Mouse (Mus musculus): ENCODE results near the gene Tnik. TPM values are rescaled to one million over a fixed set of nuclear protein-coding genes. Genes with fewer than 3 reads are reported as not detected.

Gene Tnik
- polyA plus RNA-seq, 1 experiment = not detected

DNA sequence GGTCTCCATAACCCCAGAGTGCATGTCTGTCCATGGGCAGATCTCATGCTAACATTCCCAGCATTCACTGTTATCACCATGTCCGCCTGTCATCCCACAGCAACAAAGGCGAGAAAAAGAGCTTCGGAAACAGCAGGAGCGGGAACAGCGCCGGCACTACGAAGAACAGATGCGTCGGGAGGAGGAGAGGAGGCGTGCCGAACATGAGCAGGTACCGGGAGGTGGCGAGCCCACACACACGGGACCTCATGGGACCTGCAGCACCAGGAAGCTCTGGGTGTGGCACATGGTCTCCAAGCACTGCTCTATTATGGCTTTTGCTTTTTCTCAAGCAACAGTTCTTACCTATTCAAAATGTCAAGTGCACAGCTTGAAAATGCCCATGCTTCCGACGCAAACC is 330.9 kb downstream of the Tnik start:
- H3K4me3 ChIP-seq (replicated peaks) = no peak overlapping the region
- no peaks in the 10 kb centered on the region for H3K36me3 ChIP-seq (ENCODE audit: control insufficient read depth)
- H3K9me3 ChIP-seq (ENCODE audit: control insufficient read depth, low read length) = no peaks in the 10 kb centered on the region
- no peaks in the 10 kb centered on the region for H3K27me3 ChIP-seq (ENCODE audit: control insufficient read depth)
- H3K4me1 ChIP-seq (ENCODE audit: control insufficient read depth) = no peaks in the 10 kb centered on the region
- TF ChIP-seq TAL1 (IDR thresholded peaks at IDR 0.05; ENCODE audit: low read length) (no peak), GATA1 (IDR thresholded peaks at IDR 0.05; ENCODE audit: low read length) (no peak)

GRCm38 (mm10) chr3:28599476-28599875 is 336.5 kb downstream of the Tnik start:
- Histone ChIP-seq H3K4me1 (ENCODE audit: control insufficient read depth) (no peaks in the 10 kb centered on the region), H3K9me3 (ENCODE audit: control insufficient read depth, low read length) (no peaks in the 10 kb centered on the region), H3K36me3 (ENCODE audit: control insufficient read depth) (no peaks in the 10 kb centered on the region), H3K27me3 (ENCODE audit: control insufficient read depth) (no peaks in the 10 kb centered on the region), H3K4me3 (replicated peaks) (no peak overlapping the region)
- TF ChIP-seq TAL1 (IDR thresholded peaks at IDR 0.05; ENCODE audit: low read length) = no peak
- TF ChIP-seq GATA1 (IDR thresholded peaks at IDR 0.05; ENCODE audit: low read length) = no peak

GRCm38 (mm10) chr3:28606741-28607140 is 343.7 kb downstream of the Tnik start:
- H3K4me1 ChIP-seq (ENCODE audit: control insufficient read depth) = no peaks in the 10 kb centered on the region
- no peaks in the 10 kb centered on the region for H3K36me3 ChIP-seq (ENCODE audit: control insufficient read depth)
- no peaks in the 10 kb centered on the region for H3K9me3 ChIP-seq (ENCODE audit: control insufficient read depth, low read length)
- no peaks in the 10 kb centered on the region for H3K27me3 ChIP-seq (ENCODE audit: control insufficient read depth)
- TF ChIP-seq GATA1 (IDR thresholded peaks at IDR 0.05; ENCODE audit: low read length) = no peak
- TF ChIP-seq TAL1 (IDR thresholded peaks at IDR 0.05; ENCODE audit: low read length) = no peak
- H3K4me3 ChIP-seq (replicated peaks) = no peak overlapping the region

DNA sequence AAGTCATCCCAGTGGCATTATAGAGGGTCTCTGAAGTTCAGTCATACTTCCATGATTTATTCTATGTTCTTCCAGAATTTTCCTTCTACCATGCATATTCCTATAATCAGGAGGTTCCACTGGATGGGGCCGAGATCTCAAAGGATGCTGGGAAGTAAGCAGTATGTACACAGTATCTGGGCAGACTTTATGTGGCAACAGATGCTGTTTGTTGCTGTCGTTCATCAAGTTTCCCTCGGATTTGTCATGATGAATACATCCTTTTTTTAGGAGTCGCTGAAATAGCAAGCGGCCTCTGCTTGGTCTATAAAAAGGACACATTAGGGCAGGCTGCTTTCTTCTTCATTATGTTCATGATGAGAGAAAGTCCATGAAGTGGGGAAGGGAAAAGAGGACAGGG is 349.3 kb downstream of the Tnik start:
- no peaks in the 10 kb centered on the region for H3K27me3 ChIP-seq (ENCODE audit: control insufficient read depth)
- H3K9me3 ChIP-seq (ENCODE audit: control insufficient read depth, low read length) = no peaks in the 10 kb centered on the region
- H3K36me3 ChIP-seq (ENCODE audit: control insufficient read depth) = no peaks in the 10 kb centered on the region
- H3K4me3 ChIP-seq (replicated peaks) = no peak overlapping the region
- TF ChIP-seq TAL1 (IDR thresholded peaks at IDR 0.05; ENCODE audit: low read length) (no peak), GATA1 (IDR thresholded peaks at IDR 0.05; ENCODE audit: low read length) (no peak)
- H3K4me1 ChIP-seq (ENCODE audit: control insufficient read depth) = no peaks in the 10 kb centered on the region

- no peak overlapping the region for H3K4me3 ChIP-seq (replicated peaks)
- TF ChIP-seq TAL1 (IDR thresholded peaks at IDR 0.05; ENCODE audit: low read length) (no peak), GATA1 (IDR thresholded peaks at IDR 0.05; ENCODE audit: low read length) (no peak)
- no peaks in the 10 kb centered on the region for H3K36me3 ChIP-seq (ENCODE audit: control insufficient read depth)
- H3K9me3 ChIP-seq (ENCODE audit: control insufficient read depth, low read length) = no peaks in the 10 kb centered on the region
- no peaks in the 10 kb centered on the region for H3K27me3 ChIP-seq (ENCODE audit: control insufficient read depth)
- no peaks in the 10 kb centered on the region for H3K4me1 ChIP-seq (ENCODE audit: control insufficient read depth)
Measured at GRCm38 (mm10) chr3:28616386-28616785, 353.4 kb downstream of the Tnik start.

DNA sequence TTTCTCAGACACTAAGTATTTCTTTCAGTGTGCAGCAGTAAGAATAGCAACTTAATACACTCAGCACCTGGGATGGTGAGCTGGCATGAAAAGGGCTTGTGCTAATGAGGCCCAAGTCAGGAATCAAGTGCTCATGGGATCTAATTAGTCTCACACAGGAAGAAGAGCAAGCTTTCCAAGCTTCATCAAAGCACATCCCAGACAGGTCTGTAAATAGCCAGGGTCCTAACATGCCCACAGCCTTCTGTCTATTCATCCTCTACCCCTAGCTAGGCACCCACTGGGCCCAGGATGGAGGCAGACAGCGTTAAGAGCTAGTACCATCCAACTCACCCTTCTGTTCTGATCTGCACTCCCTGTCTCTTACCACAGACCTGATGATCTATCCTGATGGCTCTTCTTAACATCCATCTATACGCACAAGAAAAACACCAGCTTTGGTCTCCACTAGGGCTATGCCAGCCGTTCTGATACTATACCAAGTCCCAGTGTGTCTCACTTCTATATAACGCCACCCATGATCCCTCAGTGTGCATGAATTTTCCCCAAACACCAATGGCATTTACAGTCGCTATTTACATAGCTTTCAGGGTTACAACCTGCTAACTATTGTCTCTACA is 354.1 kb downstream of the Tnik start:
- Histone ChIP-seq H3K36me3 (ENCODE audit: control insufficient read depth) (no peaks in the 10 kb centered on the region), H3K9me3 (ENCODE audit: control insufficient read depth, low read length) (no peaks in the 10 kb centered on the region), H3K27me3 (ENCODE audit: control insufficient read depth) (no peaks in the 10 kb centered on the region), H3K4me3 (replicated peaks) (no peak overlapping the region), H3K4me1 (ENCODE audit: control insufficient read depth) (no peaks in the 10 kb centered on the region)
- TF ChIP-seq TAL1 (IDR thresholded peaks at IDR 0.05; ENCODE audit: low read length) (no peak), GATA1 (IDR thresholded peaks at IDR 0.05; ENCODE audit: low read length) (no peak)

DNA sequence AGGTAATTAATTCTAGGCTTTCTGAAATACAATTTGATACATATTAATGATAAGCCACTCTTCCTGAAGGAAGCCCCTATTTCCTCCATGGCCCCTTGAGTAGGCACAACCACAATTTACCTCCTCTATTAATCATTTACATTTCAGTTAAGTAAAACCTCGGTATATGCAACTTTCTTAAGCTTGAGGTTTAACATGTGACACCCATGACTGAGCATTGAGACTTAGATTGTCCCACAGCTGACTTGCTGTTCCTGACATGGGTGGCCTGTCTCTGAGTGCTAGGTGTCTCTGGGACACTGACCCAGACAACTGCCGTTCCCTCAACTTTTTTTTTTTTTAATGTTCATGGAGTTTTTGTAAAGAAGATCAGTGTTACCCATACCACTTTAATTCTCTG is 358.8 kb downstream of the Tnik start:
- no peaks in the 10 kb centered on the region for H3K9me3 ChIP-seq (ENCODE audit: control insufficient read depth, low read length)
- H3K4me1 ChIP-seq (ENCODE audit: control insufficient read depth) = no peaks in the 10 kb centered on the region
- no peak for TF ChIP-seq TAL1 (IDR thresholded peaks at IDR 0.05; ENCODE audit: low read length)
- TF ChIP-seq GATA1 (IDR thresholded peaks at IDR 0.05; ENCODE audit: low read length) = no peak
- no peaks in the 10 kb centered on the region for H3K27me3 ChIP-seq (ENCODE audit: control insufficient read depth)
- H3K4me3 ChIP-seq (replicated peaks) = no peak overlapping the region
- H3K36me3 ChIP-seq (ENCODE audit: control insufficient read depth) = no peaks in the 10 kb centered on the region

DNA sequence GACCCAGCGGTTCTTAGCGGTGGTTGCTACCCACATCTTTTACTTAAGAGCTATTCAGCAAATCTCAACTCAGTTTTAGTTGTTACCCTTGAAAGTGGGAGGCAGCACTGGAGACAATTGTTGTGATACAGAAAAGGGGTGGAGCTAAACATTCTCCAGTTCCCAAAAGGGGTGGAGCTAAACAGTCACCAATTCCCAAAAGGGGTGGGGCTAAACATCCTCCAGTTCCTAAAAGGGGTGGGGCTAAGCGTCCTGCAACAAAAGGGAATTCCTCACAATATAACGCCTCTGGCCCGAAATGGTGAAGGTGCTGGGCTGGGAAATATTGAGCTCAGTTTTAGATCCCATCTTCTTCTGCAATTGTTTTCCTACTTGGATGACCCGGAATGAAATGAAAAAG is 363.8 kb downstream of the Tnik start:
- H3K4me1 ChIP-seq (ENCODE audit: control insufficient read depth) = no peaks in the 10 kb centered on the region
- TF ChIP-seq TAL1 (IDR thresholded peaks at IDR 0.05; ENCODE audit: low read length) = no peak
- TF ChIP-seq GATA1 (IDR thresholded peaks at IDR 0.05; ENCODE audit: low read length) = no peak
- no peaks in the 10 kb centered on the region for H3K36me3 ChIP-seq (ENCODE audit: control insufficient read depth)
- no peaks in the 10 kb centered on the region for H3K9me3 ChIP-seq (ENCODE audit: control insufficient read depth, low read length)
- H3K27me3 ChIP-seq (ENCODE audit: control insufficient read depth) = no peaks in the 10 kb centered on the region
- no peak overlapping the region for H3K4me3 ChIP-seq (replicated peaks)

DNA sequence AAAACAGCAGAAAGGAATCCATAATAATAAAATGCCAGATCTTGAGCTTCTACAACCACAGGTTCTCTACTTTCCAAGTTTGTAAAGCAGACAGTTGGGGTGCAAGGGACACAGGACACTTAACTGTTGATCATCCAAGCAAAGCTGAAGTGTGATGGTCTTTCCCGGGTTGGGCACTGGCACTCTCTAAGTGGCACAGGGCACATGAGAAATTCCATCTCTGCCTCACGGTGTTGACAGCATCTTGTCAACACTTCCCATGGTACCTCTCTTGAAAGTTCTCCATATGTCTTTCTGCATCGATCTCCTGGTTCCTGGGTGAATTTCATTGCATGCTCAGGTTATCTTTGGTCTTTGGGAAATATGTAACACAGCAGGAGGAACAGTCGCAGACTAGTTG is 373.8 kb downstream of the Tnik start:
- Histone ChIP-seq H3K9me3 (ENCODE audit: control insufficient read depth, low read length) (no peaks in the 10 kb centered on the region), H3K27me3 (ENCODE audit: control insufficient read depth) (no peaks in the 10 kb centered on the region), H3K4me3 (replicated peaks) (no peak overlapping the region), H3K36me3 (ENCODE audit: control insufficient read depth) (no peaks in the 10 kb centered on the region), H3K4me1 (ENCODE audit: control insufficient read depth) (no peaks in the 10 kb centered on the region)
- TF ChIP-seq GATA1 (IDR thresholded peaks at IDR 0.05; ENCODE audit: low read length) (no peak), TAL1 (IDR thresholded peaks at IDR 0.05; ENCODE audit: low read length) (no peak)

- no peak overlapping the region for H3K4me3 ChIP-seq (replicated peaks)
- no peaks in the 10 kb centered on the region for H3K9me3 ChIP-seq (ENCODE audit: control insufficient read depth, low read length)
- no peak for TF ChIP-seq GATA1 (IDR thresholded peaks at IDR 0.05; ENCODE audit: low read length)
- H3K27me3 ChIP-seq (ENCODE audit: control insufficient read depth) = no peaks in the 10 kb centered on the region
- H3K4me1 ChIP-seq (ENCODE audit: control insufficient read depth) = no peaks in the 10 kb centered on the region
- no peaks in the 10 kb centered on the region for H3K36me3 ChIP-seq (ENCODE audit: control insufficient read depth)
Measured at GRCm38 (mm10) chr3:28638957-28639356, 375.9 kb downstream of the Tnik start.

All from erythroblast, embryonic 14.5 days (primary cell).